Mouse (Mus musculus): Measurements from ENCODE around the gene Zkscan6. TPM values are rescaled to one million over a fixed set of nuclear protein-coding genes. Genes with fewer than 3 reads are reported as not detected.

The Zkscan6 gene
- polyA plus RNA-seq, 1 experiment from 2014 or later: 9.7 TPM

- H3K4me2 ChIP-seq (ENCODE audit: low read depth, severe bottlenecking): no peak overlapping the region
- H3K27ac ChIP-seq (replicated peaks; ENCODE audit: low read depth, low read length): no peak overlapping the region
- H3K9me3 ChIP-seq (ENCODE audit: control insufficient read depth, low read length): no peaks in the 10 kb centered on the region
- H3K4me3 ChIP-seq (ENCODE audit: low read depth, low read length): no peak overlapping the region
- H3K27me3 ChIP-seq (ENCODE audit: control insufficient read depth, insufficient read depth, low read length): no peaks in the 10 kb centered on the region
- no peaks in the 10 kb centered on the region; the same call in 1 of the 2 replicates for H3K36me3 ChIP-seq (ENCODE audit: control insufficient read depth, insufficient read depth, low read length)
- DNase-seq (ENCODE audit: low spot score) (no peak), ATAC-seq (ENCODE audit: insufficient number of reproducible peaks, low FRiP score, low TSS enrichment, low read depth) (no peak)
- H3K4me1 ChIP-seq (ENCODE audit: control insufficient read depth, insufficient read depth, low read length): no peaks in the 10 kb centered on the region
- no peak overlapping the region for H3K9ac ChIP-seq (ENCODE audit: low read length)
- 67% methylated on average over 2 of the region's 2 CpGs for WGBS
These were observed 29.9 kb upstream of the Zkscan6 start for GRCm38 (mm10) chr11:65776906-65777611.

GRCm38 (mm10) chr11:65777810-65778209 lies 29.2 kb upstream of the Zkscan6 start:
- Histone ChIP-seq H3K4me3 (ENCODE audit: low read depth, low read length) (no peak overlapping the region), H3K36me3 (ENCODE audit: control insufficient read depth, insufficient read depth, low read length) (no peaks in the 10 kb centered on the region; the same call in 1 of the 2 replicates), H3K4me1 (ENCODE audit: control insufficient read depth, insufficient read depth, low read length) (no peaks in the 10 kb centered on the region), H3K9me3 (ENCODE audit: control insufficient read depth, low read length) (no peaks in the 10 kb centered on the region), H3K27me3 (ENCODE audit: control insufficient read depth, insufficient read depth, low read length) (no peaks in the 10 kb centered on the region), H3K4me2 (ENCODE audit: low read depth, severe bottlenecking) (no peak overlapping the region), H3K27ac (replicated peaks; ENCODE audit: low read depth, low read length) (no peak overlapping the region), H3K9ac (ENCODE audit: low read length) (no peak overlapping the region)
- WGBS: 69% methylated on average over 5 of the region's 5 CpGs
- DNase-seq (ENCODE audit: low spot score) (no peak), ATAC-seq (ENCODE audit: insufficient number of reproducible peaks, low FRiP score, low TSS enrichment, low read depth) (no peak)

GRCm38 (mm10) chr11:65779066-65779465 lies 27.9 kb upstream of the Zkscan6 start:
- Histone ChIP-seq H3K4me1 (ENCODE audit: control insufficient read depth, insufficient read depth, low read length) (no peaks in the 10 kb centered on the region), H3K4me3 (ENCODE audit: low read depth, low read length) (no peak overlapping the region), H3K36me3 (ENCODE audit: control insufficient read depth, insufficient read depth, low read length) (no peaks in the 10 kb centered on the region; the same call in 1 of the 2 replicates), H3K9me3 (ENCODE audit: control insufficient read depth, low read length) (no peaks in the 10 kb centered on the region), H3K4me2 (ENCODE audit: low read depth, severe bottlenecking) (no peak overlapping the region), H3K27ac (replicated peaks; ENCODE audit: low read depth, low read length) (no peak overlapping the region), H3K27me3 (ENCODE audit: control insufficient read depth, insufficient read depth, low read length) (no peaks in the 10 kb centered on the region), H3K9ac (ENCODE audit: low read length) (no peak overlapping the region)
- 87% methylated on average over 1 of the region's 1 CpGs for WGBS
- DNase-seq (ENCODE audit: low spot score) (no peak), ATAC-seq (ENCODE audit: insufficient number of reproducible peaks, low FRiP score, low TSS enrichment, low read depth) (no peak)

GRCm38 (mm10) chr11:65779578-65779977 lies 27.4 kb upstream of the Zkscan6 start:
- no peaks in the 10 kb centered on the region for H3K9me3 ChIP-seq (ENCODE audit: control insufficient read depth, low read length)
- H3K27me3 ChIP-seq (ENCODE audit: control insufficient read depth, insufficient read depth, low read length): no peaks in the 10 kb centered on the region
- H3K9ac ChIP-seq (ENCODE audit: low read length): no peak overlapping the region
- WGBS: 93% methylated on average over 1 of the region's 1 CpGs
- no peak for ATAC-seq (ENCODE audit: insufficient number of reproducible peaks, low FRiP score, low TSS enrichment, low read depth)
- no peak overlapping the region for H3K4me3 ChIP-seq (ENCODE audit: low read depth, low read length)
- no peak overlapping the region for H3K4me2 ChIP-seq (ENCODE audit: low read depth, severe bottlenecking)
- H3K36me3 ChIP-seq (ENCODE audit: control insufficient read depth, insufficient read depth, low read length): no peaks in the 10 kb centered on the region; the same call in 1 of the 2 replicates
- DNase-seq (ENCODE audit: low spot score): no peak
- no peaks in the 10 kb centered on the region for H3K4me1 ChIP-seq (ENCODE audit: control insufficient read depth, insufficient read depth, low read length)
- H3K27ac ChIP-seq (replicated peaks; ENCODE audit: low read depth, low read length): no peak overlapping the region

- Histone ChIP-seq H3K9me3 (ENCODE audit: control insufficient read depth, low read length) (no peaks in the 10 kb centered on the region), H3K4me2 (ENCODE audit: low read depth, severe bottlenecking) (no peak overlapping the region), H3K27ac (replicated peaks; ENCODE audit: low read depth, low read length) (no peak overlapping the region), H3K36me3 (ENCODE audit: control insufficient read depth, insufficient read depth, low read length) (no peaks in the 10 kb centered on the region; the same call in 1 of the 2 replicates), H3K4me1 (ENCODE audit: control insufficient read depth, insufficient read depth, low read length) (no peaks in the 10 kb centered on the region), H3K4me3 (ENCODE audit: low read depth, low read length) (no peak overlapping the region), H3K27me3 (ENCODE audit: control insufficient read depth, insufficient read depth, low read length) (no peaks in the 10 kb centered on the region), H3K9ac (ENCODE audit: low read length) (no peak overlapping the region)
- 91% methylated on average over 3 of the region's 3 CpGs for WGBS
- no peak for DNase-seq (ENCODE audit: low spot score)
- ATAC-seq (ENCODE audit: insufficient number of reproducible peaks, low FRiP score, low TSS enrichment, low read depth): no peak
These were observed 25.4 kb upstream of the Zkscan6 start for GRCm38 (mm10) chr11:65781596-65781995.

- no peak overlapping the region for H3K4me3 ChIP-seq (ENCODE audit: low read depth, low read length)
- H3K27ac ChIP-seq (replicated peaks; ENCODE audit: low read depth, low read length): no peak overlapping the region
- DNase-seq (ENCODE audit: low spot score) (no peak), ATAC-seq (ENCODE audit: insufficient number of reproducible peaks, low FRiP score, low TSS enrichment, low read depth) (no peak)
- no peak overlapping the region for H3K9ac ChIP-seq (ENCODE audit: low read length)
- no peaks in the 10 kb centered on the region for H3K36me3 ChIP-seq (ENCODE audit: control insufficient read depth, insufficient read depth, low read length)
- H3K27me3 ChIP-seq (ENCODE audit: control insufficient read depth, insufficient read depth, low read length): no peaks in the 10 kb centered on the region
- H3K4me2 ChIP-seq (ENCODE audit: low read depth, severe bottlenecking): no peak overlapping the region
- WGBS: 78% methylated on average over 2 of the region's 2 CpGs
- H3K4me1 ChIP-seq (ENCODE audit: control insufficient read depth, insufficient read depth, low read length): no peaks in the 10 kb centered on the region
- no peaks in the 10 kb centered on the region for H3K9me3 ChIP-seq (ENCODE audit: control insufficient read depth, low read length)
These were observed 20.8 kb upstream of the Zkscan6 start for GRCm38 (mm10) chr11:65786160-65786559.

- WGBS: 0% methylated on average over 45 of the region's 71 CpGs
- H3K27me3 ChIP-seq (ENCODE audit: control insufficient read depth, insufficient read depth, low read length): no peaks in the 10 kb centered on the region
- peak overlapping the region; percentile 51 for H3K4me2 ChIP-seq (ENCODE audit: low read depth, severe bottlenecking)
- H3K4me1 ChIP-seq (ENCODE audit: control insufficient read depth, insufficient read depth, low read length): no peaks in the 10 kb centered on the region
- H3K9me3 ChIP-seq (ENCODE audit: control insufficient read depth, low read length): no peaks in the 10 kb centered on the region
- peak overlapping the region; percentile 87 for H3K4me3 ChIP-seq (ENCODE audit: low read depth, low read length)
- H3K27ac ChIP-seq (replicated peaks; ENCODE audit: low read depth, low read length): peak overlapping the region; percentile 77
- peak overlapping the region; percentile 98 for H3K9ac ChIP-seq (ENCODE audit: low read length)
- DNase-seq (ENCODE audit: low spot score) (peak; percentile 43), ATAC-seq (ENCODE audit: insufficient number of reproducible peaks, low FRiP score, low TSS enrichment, low read depth) (peak; percentile 78)
- H3K36me3 ChIP-seq (ENCODE audit: control insufficient read depth, insufficient read depth, low read length): no peaks in the 10 kb centered on the region
These were observed 19.4 kb upstream of the Zkscan6 start for GRCm38 (mm10) chr11:65787421-65788151.

GRCm38 (mm10) chr11:65788154-65788553 lies 18.8 kb upstream of the Zkscan6 start, which contains the start of gene Map2k4:
Map2k4 (minus strand) TSS chr11:65788297.
- no peaks in the 10 kb centered on the region for H3K27me3 ChIP-seq (ENCODE audit: control insufficient read depth, insufficient read depth, low read length)
- no peaks in the 10 kb centered on the region for H3K36me3 ChIP-seq (ENCODE audit: control insufficient read depth, insufficient read depth, low read length)
- H3K4me3 ChIP-seq (ENCODE audit: low read depth, low read length): peak within 1 kb of the TSS; percentile 87
- peak within 1 kb of the TSS; percentile 98 for H3K9ac ChIP-seq (ENCODE audit: low read length)
- H3K27ac ChIP-seq (replicated peaks; ENCODE audit: low read depth, low read length): peak within 1 kb of the TSS; percentile 77
- no peaks in the 10 kb centered on the region for H3K9me3 ChIP-seq (ENCODE audit: control insufficient read depth, low read length)
- no peaks in the 10 kb centered on the region for H3K4me1 ChIP-seq (ENCODE audit: control insufficient read depth, insufficient read depth, low read length)
- DNase-seq (ENCODE audit: low spot score) (peak; percentile 96), ATAC-seq (ENCODE audit: insufficient number of reproducible peaks, low FRiP score, low TSS enrichment, low read depth) (peak; percentile 98)
- peak within 1 kb of the TSS; percentile 51 for H3K4me2 ChIP-seq (ENCODE audit: low read depth, severe bottlenecking)
- under 1% methylated on average over 18 of the region's 36 CpGs for WGBS
